Mouse (Mus musculus) myocyte (in vitro differentiated cells): ENCODE measurements at regions not wholly inside any gene's neighbourhood (a gene's known extent, or its start where the extent isn't known, plus 50 kb on each side); places are given as distances from the start of the nearest gene placed in this dataset.

Experiments used
- H3K27me3 ChIP-seq: one replicate; pipeline ENCODE4 v1.6.1; 2011; ENCODE audit not compliant: control insufficient read depth, insufficient read depth, insufficient read length
- H3K36me3 ChIP-seq: one replicate; pipeline ENCODE4 v1.6.1; 2011; ENCODE audit not compliant: control insufficient read depth, insufficient read depth
- H3K4me2 ChIP-seq: one replicate; pipeline ENCODE4 v1.6.1; 2011; ENCODE audit warnings: low read depth, control low read depth
- H3K4me3 ChIP-seq: one replicate; pipeline ENCODE4 v1.5.1; 2011; ENCODE audit warnings: mild to moderate bottlenecking, control low read depth, moderate library complexity
- H3K79me2 ChIP-seq: one replicate; pipeline ENCODE4 v1.6.1; 2011; ENCODE audit not compliant: control insufficient read depth, insufficient read depth
- H3ac ChIP-seq: one replicate; pipeline ENCODE4 v1.6.1; 2011; ENCODE audit not compliant: control insufficient read depth, insufficient read length
- CEBPB ChIP-seq: IDR thresholded peaks from 2 replicates; pipeline ENCODE4 v1.6.1; 2011; ENCODE audit warnings: mild to moderate bottlenecking, moderate library complexity; ENCODE audit not compliant: poor library complexity, insufficient read depth, severe bottlenecking
- E2F4 ChIP-seq: IDR thresholded peaks from one replicate; pipeline ENCODE4 v1.6.1; 2011; ENCODE audit warnings: mild to moderate bottlenecking, control low read depth, moderate library complexity; ENCODE audit not compliant: insufficient read depth
- MAX ChIP-seq: IDR thresholded peaks from one replicate; pipeline ENCODE4 v1.6.1; 2011; ENCODE audit warnings: low read depth, mild to moderate bottlenecking, control low read depth
- MYOD1 ChIP-seq, 3 experiments: IDR thresholded peaks; one replicate each; pipeline ENCODE4 v1.6.1; 2011; ENCODE audit warnings: control low read depth in 2 of 3, low read depth in 2 of 3, mild to moderate bottlenecking in 2 of 3, moderate library complexity in 1 of 3; ENCODE audit not compliant: insufficient read length in 2 of 3, control insufficient read depth in 1 of 3
- MYOG ChIP-seq, 3 experiments: IDR thresholded peaks; one replicate each; pipeline ENCODE4 v1.6.1; 2011; ENCODE audit warnings: control low read depth in 2 of 3, low read depth in 2 of 3, mild to moderate bottlenecking in 2 of 3; ENCODE audit not compliant: insufficient read length in 2 of 3, control insufficient read depth in 1 of 3, insufficient read depth in 1 of 3
- POLR2A ChIP-seq: IDR thresholded peaks from one replicate; pipeline ENCODE4 v1.6.1; 2011; ENCODE audit warnings: low read depth, mild to moderate bottlenecking, control low read depth, moderate library complexity; ENCODE audit not compliant: insufficient read length
- POLR2AphosphoS2 ChIP-seq: IDR thresholded peaks from one replicate; pipeline ENCODE4 v1.6.1; 2011; ENCODE audit warnings: low read depth, control low read depth; ENCODE audit not compliant: insufficient read length
- REST ChIP-seq: IDR thresholded peaks from one replicate; pipeline ENCODE4 v1.6.1; 2011; ENCODE audit warnings: mild to moderate bottlenecking, control low read depth, moderate library complexity; ENCODE audit not compliant: insufficient read depth, insufficient read length
- SRF ChIP-seq: IDR thresholded peaks from one replicate; pipeline ENCODE4 v1.6.1; 2011; ENCODE audit warnings: low read depth; ENCODE audit not compliant: control insufficient read depth, insufficient read length
- TCF12 ChIP-seq: IDR thresholded peaks from one replicate; pipeline ENCODE4 v1.6.1; 2011; ENCODE audit warnings: mild to moderate bottlenecking, control low read depth; ENCODE audit not compliant: poor library complexity, insufficient read depth, severe bottlenecking
- TCF3 ChIP-seq: IDR thresholded peaks from one replicate; pipeline ENCODE4 v1.6.1; 2011; ENCODE audit warnings: low read depth, control low read depth; ENCODE audit not compliant: insufficient read length
- USF1 ChIP-seq: IDR thresholded peaks from one replicate; pipeline ENCODE4 v1.6.1; 2011; ENCODE audit warnings: low read depth, mild to moderate bottlenecking, control low read depth, moderate library complexity

DNA sequence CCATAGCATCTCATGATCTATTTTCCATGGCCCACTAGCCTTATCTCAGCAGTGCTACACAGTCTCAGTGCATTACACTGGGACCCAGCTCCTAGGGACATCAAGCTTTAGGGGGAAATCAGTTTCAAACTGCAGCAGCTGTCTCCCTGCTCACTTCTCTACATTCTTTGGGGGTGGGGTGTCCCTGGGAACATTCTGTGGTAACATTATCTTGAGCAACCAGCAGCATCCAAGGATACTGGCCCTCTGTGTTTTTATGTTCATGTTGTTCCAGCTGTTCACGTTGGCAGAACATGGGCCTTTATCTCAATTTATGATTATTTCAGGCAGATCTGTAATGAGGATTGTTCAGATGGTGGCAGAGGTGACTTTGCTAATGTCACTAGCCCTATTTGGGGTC lies 308.2 kb downstream of the Glrx3 start:
- Histone ChIP-seq H3K27me3 (no peaks in the 10 kb centered on the region), H3K36me3 (no peaks in the 10 kb centered on the region), H3K4me3 (no peak overlapping the region), H3K79me2 (no peaks in the 10 kb centered on the region), H3ac (no peak overlapping the region), H3K4me2 (peak overlapping the region; percentile 38)
- TF ChIP-seq TCF12 (peak; percentile 43), TCF3 (peak; percentile 17), SRF (no peak), POLR2A (no peak), USF1 (no peak), MAX (no peak), POLR2AphosphoS2 (no peak), CEBPB (0 out of 2 replicates have a peak, but pooled peaks have one; percentile 32), REST (no peak), E2F4 (no peak), MYOG (IDR thresholded peaks at IDR 0.05; ENCODE audit: control insufficient read depth in 1 of 3, insufficient read depth in 1 of 3, insufficient read length in 2 of 3, low read depth in 2 of 3) (peak in 2 of 3 experiments; percentile 38 to 40), MYOD1 (IDR thresholded peaks at IDR 0.05; ENCODE audit: control insufficient read depth in 1 of 3, insufficient read length in 2 of 3, low read depth in 2 of 3) (peak in 2 of 3 experiments; percentile 59 to 77)

DNA sequence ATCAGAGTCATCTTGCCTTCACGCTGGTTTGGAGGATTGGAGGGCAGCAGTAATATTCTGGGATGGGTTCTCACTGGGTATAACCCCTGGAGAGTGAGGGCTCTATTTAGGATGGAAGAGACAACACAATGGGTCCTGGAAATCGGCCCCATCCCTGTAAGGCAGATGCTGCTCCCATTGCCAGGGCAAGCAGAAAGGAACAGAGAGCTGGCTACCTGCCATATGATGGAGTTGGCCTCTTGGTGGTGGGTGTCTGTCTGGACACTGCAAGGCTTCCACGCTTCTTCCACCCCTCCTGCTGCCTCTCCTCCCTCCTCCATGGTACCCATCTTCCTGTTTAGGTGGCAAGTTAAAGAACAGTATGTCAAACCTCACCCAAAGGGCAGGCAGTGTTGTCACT lies 308.6 kb downstream of the Glrx3 start:
- Histone ChIP-seq H3K36me3 (no peaks in the 10 kb centered on the region), H3K4me3 (no peak overlapping the region), H3K79me2 (no peaks in the 10 kb centered on the region), H3K27me3 (no peaks in the 10 kb centered on the region), H3ac (no peak overlapping the region), H3K4me2 (peak overlapping the region; percentile 38)
- TF ChIP-seq MYOD1 (IDR thresholded peaks at IDR 0.05; ENCODE audit: control insufficient read depth in 1 of 3, insufficient read length in 2 of 3, low read depth in 2 of 3) (no peak), TCF12 (no peak), POLR2AphosphoS2 (no peak), MAX (no peak), TCF3 (no peak), USF1 (no peak), SRF (no peak), CEBPB (no peak), E2F4 (no peak), POLR2A (no peak), REST (no peak), MYOG (IDR thresholded peaks at IDR 0.05; ENCODE audit: control insufficient read depth in 1 of 3, insufficient read depth in 1 of 3, insufficient read length in 2 of 3, low read depth in 2 of 3) (no peak)

DNA sequence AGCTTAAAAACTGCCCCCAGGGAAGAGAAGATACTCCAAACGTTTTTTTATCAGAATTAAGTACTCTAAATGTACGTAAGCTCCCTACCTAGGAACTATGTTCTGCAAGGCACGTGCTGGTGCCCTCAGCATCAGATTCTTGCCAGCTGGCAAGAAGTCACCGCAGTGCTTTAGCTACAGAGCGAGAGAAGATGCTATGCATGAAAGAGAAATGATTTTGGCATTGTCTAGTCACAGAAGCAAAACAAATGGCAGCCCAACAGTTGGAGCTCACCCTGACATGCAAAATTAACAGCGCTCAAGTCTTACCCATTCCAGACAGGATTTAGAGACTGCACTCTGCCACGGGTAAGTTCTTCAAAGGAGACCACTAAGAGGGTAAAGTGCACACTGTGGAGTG lies 311.5 kb downstream of the Glrx3 start:
- Histone ChIP-seq H3K27me3 (no peaks in the 10 kb centered on the region), H3K4me3 (no peak overlapping the region), H3K79me2 (no peaks in the 10 kb centered on the region), H3K4me2 (no peak overlapping the region), H3K36me3 (no peaks in the 10 kb centered on the region), H3ac (no peak overlapping the region)
- TF ChIP-seq MYOG (IDR thresholded peaks at IDR 0.05; ENCODE audit: control insufficient read depth in 1 of 3, insufficient read depth in 1 of 3, insufficient read length in 2 of 3, low read depth in 2 of 3) (no peak), USF1 (no peak), CEBPB (no peak), E2F4 (no peak), MAX (no peak), POLR2A (no peak), MYOD1 (IDR thresholded peaks at IDR 0.05; ENCODE audit: control insufficient read depth in 1 of 3, insufficient read length in 2 of 3, low read depth in 2 of 3) (no peak), SRF (no peak), TCF3 (no peak), TCF12 (no peak)

DNA sequence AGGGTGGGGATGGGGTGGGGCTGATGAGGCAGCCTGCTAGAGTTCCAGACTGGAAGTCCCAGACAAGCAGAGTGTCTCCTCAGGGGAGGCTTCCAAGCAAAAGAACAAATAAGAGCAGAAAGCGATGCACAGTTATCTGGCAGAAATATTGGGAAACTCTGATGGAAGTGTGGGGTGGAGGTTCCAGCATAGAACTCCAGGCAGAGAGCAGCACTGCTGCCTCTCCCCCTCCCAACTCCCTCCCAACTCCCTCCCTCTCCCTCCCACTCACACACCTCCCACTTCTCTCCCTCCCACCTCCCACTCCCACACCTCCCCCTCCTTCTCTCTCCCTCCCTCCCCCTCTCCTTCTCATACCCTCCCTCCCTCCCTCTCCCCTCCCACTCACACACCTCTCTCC lies 313.3 kb downstream of the Glrx3 start:
- Histone ChIP-seq H3K4me3 (no peak overlapping the region), H3K27me3 (no peaks in the 10 kb centered on the region), H3K36me3 (no peaks in the 10 kb centered on the region), H3ac (no peak overlapping the region), H3K79me2 (no peaks in the 10 kb centered on the region), H3K4me2 (no peak overlapping the region)
- TF ChIP-seq POLR2AphosphoS2 (no peak), MYOG (IDR thresholded peaks at IDR 0.05; ENCODE audit: control insufficient read depth in 1 of 3, insufficient read depth in 1 of 3, insufficient read length in 2 of 3, low read depth in 2 of 3) (no peak), SRF (no peak), CEBPB (no peak), REST (no peak), E2F4 (no peak), USF1 (no peak), TCF12 (no peak)
